Mouse (Mus musculus): ENCODE data around the gene Map2k5. TPM values are rescaled to one million over a fixed set of nuclear protein-coding genes. Genes with fewer than 3 reads are reported as not detected.

The Map2k5 gene
- polyA plus RNA-seq, 1 experiment from 2014 or later = 37.3 TPM

GRCm38 (mm10) chr9:63143227-63143626, 234.5 kb downstream of the Map2k5 start:
- no peaks in the 10 kb centered on the region for H3K4me1 ChIP-seq (ENCODE audit: insufficient read depth)
- no peak for TF ChIP-seq CTCF (IDR thresholded peaks at IDR 0.05; ENCODE audit: low read depth)
- WGBS = under 1% methylated on average over 25 of the region's 25 CpGs
- no peak overlapping the region for H3K9ac ChIP-seq
- DNase-seq = no peak
- peaks cover 99% of the 10 kb centered on the region for H3K27me3 ChIP-seq (ENCODE audit: insufficient read depth, low read length)
- no peak overlapping the region for H3K4me3 ChIP-seq (ENCODE audit: low read depth, low read length)
- H3K9me3 ChIP-seq (ENCODE audit: low read depth, low read length) = no peaks in the 10 kb centered on the region
- H3K36me3 ChIP-seq (ENCODE audit: insufficient read depth) = no peaks in the 10 kb centered on the region
- no peak for ATAC-seq (ENCODE audit: insufficient read depth)
- H3K27ac ChIP-seq (ENCODE audit: low read depth) = no peak overlapping the region
- H3K4me2 ChIP-seq = 0 out of 2 replicates have a peak overlapping the region, but pooled peaks have one; percentile 3

GRCm38 (mm10) chr9:63142335-63143036, 235.2 kb downstream of the Map2k5 start:
- Histone ChIP-seq H3K9ac (no peak overlapping the region), H3K9me3 (ENCODE audit: low read depth, low read length) (no peaks in the 10 kb centered on the region), H3K4me1 (ENCODE audit: insufficient read depth) (no peaks in the 10 kb centered on the region), H3K27ac (ENCODE audit: low read depth) (no peak overlapping the region), H3K36me3 (ENCODE audit: insufficient read depth) (no peaks in the 10 kb centered on the region), H3K4me3 (ENCODE audit: low read depth, low read length) (peak overlapping the region; percentile 15; the same call in 1 of the 2 replicates), H3K4me2 (peak overlapping the region; percentile 35; the same call in 1 of the 2 replicates), H3K27me3 (ENCODE audit: insufficient read depth, low read length) (peaks cover 99% of the 10 kb centered on the region)
- WGBS = 2% methylated on average over 42 of the region's 42 CpGs
- no peak for ATAC-seq (ENCODE audit: insufficient read depth)
- DNase-seq = no peak
- no peak for TF ChIP-seq CTCF (IDR thresholded peaks at IDR 0.05; ENCODE audit: low read depth)

GRCm38 (mm10) chr9:63141641-63142334, 235.9 kb downstream of the Map2k5 start:
- WGBS = 1% methylated on average over 24 of the region's 24 CpGs
- no peaks in the 10 kb centered on the region for H3K9me3 ChIP-seq (ENCODE audit: low read depth, low read length)
- peaks cover 99% of the 10 kb centered on the region for H3K27me3 ChIP-seq (ENCODE audit: insufficient read depth, low read length)
- no peak for TF ChIP-seq CTCF (IDR thresholded peaks at IDR 0.05; ENCODE audit: low read depth)
- DNase-seq (no peak), ATAC-seq (ENCODE audit: insufficient read depth) (no peak)
- H3K4me1 ChIP-seq (ENCODE audit: insufficient read depth) = no peaks in the 10 kb centered on the region
- no peak overlapping the region for H3K9ac ChIP-seq
- H3K27ac ChIP-seq (ENCODE audit: low read depth) = no peak overlapping the region
- H3K4me3 ChIP-seq (ENCODE audit: low read depth, low read length) = peak overlapping the region; percentile 15; the same call in 1 of the 2 replicates
- H3K36me3 ChIP-seq (ENCODE audit: insufficient read depth) = no peaks in the 10 kb centered on the region
- no peak overlapping the region for H3K4me2 ChIP-seq

GRCm38 (mm10) chr9:63140211-63140610, 237.5 kb downstream of the Map2k5 start:
- no peak overlapping the region for H3K9ac ChIP-seq
- no peaks in the 10 kb centered on the region for H3K36me3 ChIP-seq (ENCODE audit: insufficient read depth)
- no peak overlapping the region for H3K27ac ChIP-seq (ENCODE audit: low read depth)
- no peak for TF ChIP-seq CTCF (IDR thresholded peaks at IDR 0.05; ENCODE audit: low read depth)
- H3K4me1 ChIP-seq (ENCODE audit: insufficient read depth) = no peaks in the 10 kb centered on the region
- peaks cover 98% of the 10 kb centered on the region for H3K27me3 ChIP-seq (ENCODE audit: insufficient read depth, low read length)
- 4% methylated on average over 9 of the region's 9 CpGs for WGBS
- DNase-seq = no peak
- ATAC-seq (ENCODE audit: insufficient read depth) = no peak
- no peak overlapping the region for H3K4me3 ChIP-seq (ENCODE audit: low read depth, low read length)
- H3K9me3 ChIP-seq (ENCODE audit: low read depth, low read length) = no peaks in the 10 kb centered on the region
- H3K4me2 ChIP-seq = no peak overlapping the region

- no peak for TF ChIP-seq CTCF (IDR thresholded peaks at IDR 0.05; ENCODE audit: low read depth)
- no peaks in the 10 kb centered on the region for H3K4me1 ChIP-seq (ENCODE audit: insufficient read depth)
- H3K27ac ChIP-seq (ENCODE audit: low read depth) = no peak overlapping the region
- 4% methylated on average over 17 of the region's 17 CpGs for WGBS
- H3K4me3 ChIP-seq (ENCODE audit: low read depth, low read length) = no peak overlapping the region
- no peaks in the 10 kb centered on the region for H3K36me3 ChIP-seq (ENCODE audit: insufficient read depth)
- H3K9me3 ChIP-seq (ENCODE audit: low read depth, low read length) = no peaks in the 10 kb centered on the region
- no peak overlapping the region for H3K9ac ChIP-seq
- H3K4me2 ChIP-seq = no peak overlapping the region
- H3K27me3 ChIP-seq (ENCODE audit: insufficient read depth, low read length) = peaks cover 98% of the 10 kb centered on the region
- DNase-seq (no peak), ATAC-seq (ENCODE audit: insufficient read depth) (no peak)
These were observed 238.0 kb downstream of the Map2k5 start for GRCm38 (mm10) chr9:63139661-63140060.

- peak; percentile 61 for DNase-seq
- no peaks in the 10 kb centered on the region; the same call in 1 of the 2 replicates for H3K4me1 ChIP-seq (ENCODE audit: insufficient read depth)
These were observed 239.2 kb downstream of the Map2k5 start for GRCm38 (mm10) chr9:63138481-63138967.

GRCm38 (mm10) chr9:63137615-63137915, 240.1 kb downstream of the Map2k5 start:
- Histone ChIP-seq H3K27me3 (ENCODE audit: insufficient read depth, low read length) (peaks cover 90% of the 10 kb centered on the region), H3K4me2 (no peak overlapping the region)
- DNase-seq = no peak

More at GRCm38 (mm10) chr9:63138481-63138967, 239.2 kb downstream of the Map2k5 start:
- no peaks in the 10 kb centered on the region for H3K36me3 ChIP-seq (ENCODE audit: insufficient read depth)
- ATAC-seq (ENCODE audit: insufficient read depth) = no peak
- H3K9ac ChIP-seq = no peak overlapping the region
- 1% methylated on average over 31 of the region's 31 CpGs for WGBS
- H3K4me2 ChIP-seq = peak overlapping the region; percentile 53
- peaks cover 98% of the 10 kb centered on the region for H3K27me3 ChIP-seq (ENCODE audit: insufficient read depth, low read length)
- H3K9me3 ChIP-seq (ENCODE audit: low read depth, low read length) = no peaks in the 10 kb centered on the region
- peak overlapping the region; percentile 16; the same call in 1 of the 2 replicates for H3K4me3 ChIP-seq (ENCODE audit: low read depth, low read length)
- H3K27ac ChIP-seq (ENCODE audit: low read depth) = no peak overlapping the region
- TF ChIP-seq CTCF (IDR thresholded peaks at IDR 0.05; ENCODE audit: low read depth) = no peak

More at GRCm38 (mm10) chr9:63137615-63137915, 240.1 kb downstream of the Map2k5 start:
- no peak overlapping the region for H3K9ac ChIP-seq
- WGBS = 8% methylated on average over 6 of the region's 6 CpGs
- no peak for ATAC-seq (ENCODE audit: insufficient read depth)
- no peak overlapping the region for H3K4me3 ChIP-seq (ENCODE audit: low read depth, low read length)
- H3K27ac ChIP-seq (ENCODE audit: low read depth) = no peak overlapping the region
- no peaks in the 10 kb centered on the region; the same call in 1 of the 2 replicates for H3K4me1 ChIP-seq (ENCODE audit: insufficient read depth)
- no peak for TF ChIP-seq CTCF (IDR thresholded peaks at IDR 0.05; ENCODE audit: low read depth)
- no peaks in the 10 kb centered on the region for H3K36me3 ChIP-seq (ENCODE audit: insufficient read depth)
- no peaks in the 10 kb centered on the region for H3K9me3 ChIP-seq (ENCODE audit: low read depth, low read length)
